Mouse (Mus musculus): ENCODE data around the gene Gm498. TPM values are rescaled to one million over a fixed set of nuclear protein-coding genes. Genes with fewer than 3 reads are reported as not detected.

Gene Gm498
- polyA plus RNA-seq, 1 experiment from 2014 or later, result not detected

DNA sequence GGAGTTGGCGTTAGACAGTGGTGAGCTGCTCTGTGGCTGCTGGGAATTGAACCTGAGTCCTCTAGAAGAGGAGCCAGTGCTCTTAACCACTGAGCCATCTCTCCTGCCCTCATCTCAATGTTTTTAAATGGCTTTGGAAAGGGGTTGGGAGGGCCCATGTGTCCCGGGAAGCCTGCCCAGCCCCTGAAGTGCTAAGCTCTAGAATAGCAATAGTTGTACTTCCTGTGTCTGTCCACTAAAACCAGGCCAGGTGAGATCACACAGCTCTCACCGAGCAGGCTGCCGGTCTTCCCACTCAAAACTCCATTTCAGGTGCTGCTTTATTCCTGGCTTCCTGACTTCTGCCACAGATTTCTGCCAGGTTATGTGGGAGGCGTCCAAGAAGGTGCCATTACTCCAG is 26.5 kb upstream of the Gm498 start:
- H3K4me2 ChIP-seq (ENCODE audit: low read length), result no peak overlapping the region
- H3K4me1 ChIP-seq (ENCODE audit: control insufficient read depth in 2 of 2, insufficient read depth in 2 of 2, low read length in 2 of 2), result peaks cover 0 to 6% of the 10 kb centered on the region in 2 experiments; a peak in 1 of 4 replicates
- H3K36me3 ChIP-seq (ENCODE audit: control insufficient read depth, insufficient read depth, low read length), result peaks cover 71% of the 10 kb centered on the region
- ATAC-seq (ENCODE audit: insufficient number of reproducible peaks, insufficient read depth, low FRiP score, low read depth), result no peak
- H3K27me3 ChIP-seq (ENCODE audit: control insufficient read depth, insufficient read depth, low read length), result no peaks in the 10 kb centered on the region
- no peak overlapping the region for H3K27ac ChIP-seq (replicated peaks in 1 of 2; ENCODE audit: control insufficient read depth in 1 of 2, insufficient read depth in 1 of 2, low read depth in 2 of 2, low read length in 2 of 2)
- no peak overlapping the region for H3K4me3 ChIP-seq (ENCODE audit: control insufficient read depth in 1 of 2, insufficient read depth in 1 of 2, low read depth in 1 of 2, low read length in 2 of 2)
- no peaks in the 10 kb centered on the region for H3K9me3 ChIP-seq (ENCODE audit: control insufficient read depth, low read length)
- WGBS, result 93% methylated on average over 5 of the region's 5 CpGs
- no peak overlapping the region for H3K9ac ChIP-seq (ENCODE audit: low read length)

DNA sequence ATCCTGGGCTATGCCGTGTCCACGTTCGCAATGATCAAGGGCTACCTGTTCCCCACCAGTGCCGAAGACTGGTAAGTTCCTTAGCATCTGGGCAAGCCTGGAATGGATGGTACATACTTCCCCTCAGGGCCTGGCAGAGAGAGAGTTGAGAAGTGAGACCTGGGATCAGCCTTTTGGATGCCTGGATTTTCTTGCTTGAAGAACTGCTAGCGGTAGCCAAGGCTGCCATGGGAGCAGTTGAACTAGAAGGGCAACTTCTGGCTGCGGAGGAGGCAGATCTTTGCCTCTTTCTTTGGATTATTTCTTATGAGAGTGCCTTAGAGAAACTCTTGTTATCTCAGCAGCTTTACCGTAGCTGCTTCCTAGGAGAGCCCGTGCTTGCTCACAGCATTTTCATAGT is 25.3 kb upstream of the Gm498 start:
- H3K36me3 ChIP-seq (ENCODE audit: control insufficient read depth, insufficient read depth, low read length), result peaks cover 83% of the 10 kb centered on the region
- H3K27me3 ChIP-seq (ENCODE audit: control insufficient read depth, insufficient read depth, low read length), result no peaks in the 10 kb centered on the region
- H3K4me1 ChIP-seq (ENCODE audit: control insufficient read depth in 2 of 2, insufficient read depth in 2 of 2, low read length in 2 of 2), result peaks cover 0 to 6% of the 10 kb centered on the region in 2 experiments; a peak in 1 of 4 replicates
- H3K9me3 ChIP-seq (ENCODE audit: control insufficient read depth, low read length), result no peaks in the 10 kb centered on the region
- no peak overlapping the region for H3K9ac ChIP-seq (ENCODE audit: low read length)
- no peak overlapping the region for H3K27ac ChIP-seq (replicated peaks in 1 of 2; ENCODE audit: control insufficient read depth in 1 of 2, insufficient read depth in 1 of 2, low read depth in 2 of 2, low read length in 2 of 2)
- WGBS, result 93% methylated on average over 8 of the region's 8 CpGs
- H3K4me2 ChIP-seq (ENCODE audit: low read length), result no peak overlapping the region
- H3K4me3 ChIP-seq (ENCODE audit: control insufficient read depth in 1 of 2, insufficient read depth in 1 of 2, low read depth in 1 of 2, low read length in 2 of 2), result no peak overlapping the region
- no peak for ATAC-seq (ENCODE audit: insufficient number of reproducible peaks, insufficient read depth, low FRiP score, low read depth)

DNA sequence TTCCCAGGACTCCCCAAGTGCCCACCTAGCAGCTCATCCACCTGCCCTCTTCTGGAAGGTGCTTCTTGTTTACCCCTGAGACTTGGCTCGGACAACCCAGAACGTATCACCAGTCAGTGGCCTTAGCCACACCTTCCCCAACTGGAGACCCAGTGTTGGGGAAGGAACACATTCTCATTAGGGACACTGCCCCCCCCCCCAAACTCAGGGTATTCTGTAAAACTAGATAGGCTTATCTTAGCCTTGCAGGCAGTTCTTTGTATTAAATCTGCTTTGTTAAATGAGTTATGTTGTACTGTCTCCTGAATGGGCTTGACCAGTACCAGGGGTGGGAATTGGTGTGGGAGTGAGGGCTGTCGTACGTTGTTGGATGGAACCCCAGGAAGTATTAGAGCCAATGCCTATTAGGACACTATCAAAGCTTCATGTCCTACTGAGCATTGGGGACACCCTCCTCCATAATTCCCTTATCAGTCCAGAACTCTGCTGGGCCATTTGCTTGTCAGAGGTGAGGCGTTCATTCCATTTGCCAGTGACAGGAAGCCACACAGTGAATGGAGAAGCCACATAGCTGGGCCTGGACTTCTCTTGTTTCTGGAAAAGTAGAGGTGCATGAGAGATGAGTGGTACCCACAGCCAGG is 18.4 kb upstream of the Gm498 start:
- Histone ChIP-seq H3K4me1 (ENCODE audit: control insufficient read depth in 2 of 2, insufficient read depth in 2 of 2, low read length in 2 of 2) (no peaks in the 10 kb centered on the region), H3K36me3 (ENCODE audit: control insufficient read depth, insufficient read depth, low read length) (peaks cover 57% of the 10 kb centered on the region), H3K27me3 (ENCODE audit: control insufficient read depth, insufficient read depth, low read length) (no peaks in the 10 kb centered on the region), H3K27ac (replicated peaks in 1 of 2; ENCODE audit: control insufficient read depth in 1 of 2, insufficient read depth in 1 of 2, low read depth in 2 of 2, low read length in 2 of 2) (no peak overlapping the region), H3K4me3 (ENCODE audit: control insufficient read depth in 1 of 2, insufficient read depth in 1 of 2, low read depth in 1 of 2, low read length in 2 of 2) (no peak overlapping the region), H3K4me2 (ENCODE audit: low read length) (no peak overlapping the region), H3K9ac (ENCODE audit: low read length) (no peak overlapping the region), H3K9me3 (ENCODE audit: control insufficient read depth, low read length) (no peaks in the 10 kb centered on the region)
- 76% methylated on average over 5 of the region's 5 CpGs for WGBS
- ATAC-seq (ENCODE audit: insufficient number of reproducible peaks, insufficient read depth, low FRiP score, low read depth), result no peak

DNA sequence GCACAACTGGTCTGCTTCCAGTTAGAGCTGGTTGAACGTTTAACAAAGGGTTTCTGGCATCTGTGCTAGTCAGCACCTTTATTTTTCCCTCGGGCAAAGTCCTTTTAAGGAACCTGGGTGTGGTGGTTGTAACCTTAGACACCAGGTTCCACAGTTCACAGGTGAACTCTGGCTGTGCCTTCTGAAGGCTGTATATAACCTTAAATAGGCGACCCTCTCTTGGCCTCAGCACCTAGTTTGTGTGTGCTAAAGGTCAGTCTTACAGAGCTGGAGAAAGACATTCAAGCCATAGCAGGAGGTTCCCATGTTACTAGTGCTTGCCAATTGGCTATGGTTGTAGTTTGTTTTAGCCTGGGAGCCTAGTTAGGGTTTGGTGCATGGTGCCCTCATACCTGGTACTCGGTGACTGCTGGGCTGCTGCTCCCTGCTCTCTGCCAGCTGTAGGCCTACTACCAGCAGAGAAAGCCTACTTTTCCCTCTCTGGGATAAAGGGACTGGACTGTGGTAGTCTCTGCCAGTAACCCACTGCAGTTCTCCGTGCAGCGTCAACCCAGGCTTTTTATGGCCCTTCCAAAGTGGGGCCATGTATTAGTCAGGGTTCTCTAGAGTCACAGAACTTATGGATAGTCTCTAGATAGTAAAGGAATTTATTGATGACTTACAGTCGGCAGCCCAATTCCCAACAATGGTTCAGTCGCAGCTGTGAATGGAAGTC is 17.7 kb upstream of the Gm498 start:
- Histone ChIP-seq H3K4me2 (ENCODE audit: low read length) (no peak overlapping the region), H3K27ac (replicated peaks in 1 of 2; ENCODE audit: control insufficient read depth in 1 of 2, insufficient read depth in 1 of 2, low read depth in 2 of 2, low read length in 2 of 2) (no peak overlapping the region), H3K4me1 (ENCODE audit: control insufficient read depth in 2 of 2, insufficient read depth in 2 of 2, low read length in 2 of 2) (no peaks in the 10 kb centered on the region), H3K9ac (ENCODE audit: low read length) (no peak overlapping the region), H3K36me3 (ENCODE audit: control insufficient read depth, insufficient read depth, low read length) (peaks cover 50% of the 10 kb centered on the region), H3K4me3 (ENCODE audit: control insufficient read depth in 1 of 2, insufficient read depth in 1 of 2, low read depth in 1 of 2, low read length in 2 of 2) (no peak overlapping the region), H3K27me3 (ENCODE audit: control insufficient read depth, insufficient read depth, low read length) (no peaks in the 10 kb centered on the region), H3K9me3 (ENCODE audit: control insufficient read depth, low read length) (no peaks in the 10 kb centered on the region)
- 86% methylated on average over 7 of the region's 8 CpGs for WGBS
- ATAC-seq (ENCODE audit: insufficient number of reproducible peaks, insufficient read depth, low FRiP score, low read depth), result no peak

DNA sequence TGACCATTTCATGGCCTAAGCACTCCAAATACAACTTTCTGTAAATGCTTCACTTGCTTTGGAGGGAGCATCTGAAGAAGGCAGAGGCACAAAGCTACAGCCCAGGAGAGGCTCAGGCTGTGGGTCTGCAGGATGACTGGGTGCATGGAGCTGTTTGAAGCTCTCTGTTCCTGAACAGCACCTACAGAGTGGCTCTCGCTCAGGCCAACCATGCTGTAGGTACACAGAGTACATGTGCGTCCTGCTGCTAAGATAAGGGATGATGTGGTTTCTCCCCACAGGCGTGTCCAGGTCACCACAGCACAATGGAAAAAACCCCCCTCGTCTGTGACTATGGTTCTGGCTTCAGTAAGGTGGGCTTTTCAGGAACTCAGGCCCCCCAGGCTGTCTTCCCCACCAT is 2.2 kb downstream of the Gm498 start:
- Histone ChIP-seq H3K27me3 (ENCODE audit: control insufficient read depth, insufficient read depth, low read length) (no peaks in the 10 kb centered on the region), H3K27ac (replicated peaks in 1 of 2; ENCODE audit: control insufficient read depth in 1 of 2, insufficient read depth in 1 of 2, low read depth in 2 of 2, low read length in 2 of 2) (no peak overlapping the region), H3K36me3 (ENCODE audit: control insufficient read depth, insufficient read depth, low read length) (no peaks in the 10 kb centered on the region), H3K4me1 (ENCODE audit: control insufficient read depth in 2 of 2, insufficient read depth in 2 of 2, low read length in 2 of 2) (no peaks in the 10 kb centered on the region), H3K9me3 (ENCODE audit: control insufficient read depth, low read length) (peaks cover 7% of the 10 kb centered on the region; the same call in 1 of the 2 replicates), H3K4me2 (ENCODE audit: low read length) (no peak overlapping the region), H3K9ac (ENCODE audit: low read length) (no peak overlapping the region), H3K4me3 (ENCODE audit: control insufficient read depth in 1 of 2, insufficient read depth in 1 of 2, low read depth in 1 of 2, low read length in 2 of 2) (no peak overlapping the region)
- no peak for ATAC-seq (ENCODE audit: insufficient number of reproducible peaks, insufficient read depth, low FRiP score, low read depth)
- 70% methylated on average over 4 of the region's 4 CpGs for WGBS

DNA sequence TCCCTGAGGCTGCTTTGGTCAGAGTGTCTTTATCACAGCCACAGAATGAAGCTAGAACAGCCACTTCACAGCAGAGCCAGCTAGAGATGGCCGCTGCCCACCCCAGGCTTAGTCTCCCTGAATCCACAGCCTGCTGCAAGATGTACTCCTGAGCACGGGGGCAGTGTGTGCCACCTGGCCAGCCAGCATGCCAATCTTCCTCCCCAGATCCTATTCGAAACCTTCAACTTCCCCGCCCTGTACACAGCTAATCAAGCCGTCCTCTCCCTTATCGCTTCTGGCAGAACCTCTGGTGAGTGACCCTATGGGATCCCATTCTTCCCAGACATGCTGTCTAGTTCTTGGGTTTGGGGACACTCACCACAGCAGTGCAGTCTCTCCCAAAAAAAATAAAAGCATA is 17.1 kb downstream of the Gm498 start:
- Histone ChIP-seq H3K4me1 (ENCODE audit: control insufficient read depth in 2 of 2, insufficient read depth in 2 of 2, low read length in 2 of 2) (no peaks in the 10 kb centered on the region), H3K4me2 (ENCODE audit: low read length) (no peak overlapping the region), H3K36me3 (ENCODE audit: control insufficient read depth, insufficient read depth, low read length) (no peaks in the 10 kb centered on the region), H3K9ac (ENCODE audit: low read length) (no peak overlapping the region), H3K9me3 (ENCODE audit: control insufficient read depth, low read length) (no peaks in the 10 kb centered on the region), H3K4me3 (ENCODE audit: control insufficient read depth in 1 of 2, insufficient read depth in 1 of 2, low read depth in 1 of 2, low read length in 2 of 2) (no peak overlapping the region), H3K27ac (replicated peaks in 1 of 2; ENCODE audit: control insufficient read depth in 1 of 2, insufficient read depth in 1 of 2, low read depth in 2 of 2, low read length in 2 of 2) (no peak overlapping the region), H3K27me3 (ENCODE audit: control insufficient read depth, insufficient read depth, low read length) (no peaks in the 10 kb centered on the region)
- no peak for ATAC-seq (ENCODE audit: insufficient number of reproducible peaks, insufficient read depth, low FRiP score, low read depth)
- 48% methylated on average over 6 of the region's 6 CpGs for WGBS

DNA sequence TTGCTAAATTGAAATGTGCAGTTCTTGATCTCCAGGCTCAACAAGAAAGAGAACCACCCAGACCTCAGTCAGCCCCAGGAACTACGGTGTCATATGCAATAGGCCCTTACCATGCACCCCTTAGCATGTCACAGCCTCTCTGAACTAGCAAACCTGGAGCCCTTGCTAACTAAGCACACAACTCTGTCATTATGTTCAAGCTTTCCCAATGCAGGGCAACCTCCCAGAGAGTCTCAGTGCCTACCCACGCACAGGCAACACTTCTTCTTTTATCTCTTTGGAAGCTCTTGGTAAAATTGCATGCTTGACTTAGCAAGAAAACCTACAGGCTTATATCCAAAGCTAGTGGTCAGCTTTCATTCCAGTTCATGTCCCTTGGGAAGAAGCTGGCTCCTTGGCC is 24.5 kb downstream of the Gm498 start:
- Histone ChIP-seq H3K4me2 (ENCODE audit: low read length) (no peak overlapping the region), H3K4me1 (ENCODE audit: control insufficient read depth in 2 of 2, insufficient read depth in 2 of 2, low read length in 2 of 2) (no peaks in the 10 kb centered on the region), H3K27me3 (ENCODE audit: control insufficient read depth, insufficient read depth, low read length) (no peaks in the 10 kb centered on the region; the same call in 1 of the 2 replicates), H3K9me3 (ENCODE audit: control insufficient read depth, low read length) (no peaks in the 10 kb centered on the region), H3K4me3 (ENCODE audit: control insufficient read depth in 1 of 2, insufficient read depth in 1 of 2, low read depth in 1 of 2, low read length in 2 of 2) (no peak overlapping the region), H3K27ac (replicated peaks in 1 of 2; ENCODE audit: control insufficient read depth in 1 of 2, insufficient read depth in 1 of 2, low read depth in 2 of 2, low read length in 2 of 2) (no peak overlapping the region), H3K36me3 (ENCODE audit: control insufficient read depth, insufficient read depth, low read length) (no peaks in the 10 kb centered on the region), H3K9ac (ENCODE audit: low read length) (no peak overlapping the region)
- 71% methylated on average over 2 of the region's 2 CpGs for WGBS
- ATAC-seq (ENCODE audit: insufficient number of reproducible peaks, insufficient read depth, low FRiP score, low read depth), result no peak

All from heart, embryonic 14.5 days (tissue).